Mouse (Mus musculus) spleen, adult 2 months (tissue): Measurements from ENCODE around the gene Thsd4. TPM values are rescaled to one million over a fixed set of nuclear protein-coding genes. Genes with fewer than 3 reads are reported as not detected.

Experiments
- DNase-seq, 2 experiments: peaks; one replicate each; pipeline versions ENCODE4 v3.0.0 to v3.0.0-alpha.2; 2012 to 2021; ENCODE audit warnings: low spot score in 2 of 2, low read depth in 1 of 2
- H3K27ac ChIP-seq: fragments of 200-500 bp; 2 replicates; pipeline ENCODE4 v1.5.1; 2012; ENCODE audit warnings: low read length, inconsistent platforms; ENCODE audit not compliant: insufficient read depth
- H3K27me3 ChIP-seq: fragments of 200-500 bp; 2 replicates; pipeline ENCODE4 v1.6.1; 2012; ENCODE audit warnings: mild to moderate bottlenecking, moderate library complexity, low read length, inconsistent platforms; ENCODE audit not compliant: control insufficient read depth, insufficient read depth
- H3K36me3 ChIP-seq: fragments of 200-500 bp; 2 replicates; pipeline ENCODE4 v1.6.1; 2012; ENCODE audit warnings: mild to moderate bottlenecking, low read length, inconsistent platforms; ENCODE audit not compliant: control insufficient read depth, insufficient read depth
- H3K4me1 ChIP-seq: fragments of 200-500 bp; 2 replicates; pipeline ENCODE4 v1.6.1; 2011; ENCODE audit warnings: inconsistent platforms; ENCODE audit not compliant: control insufficient read depth, insufficient read depth, insufficient read length
- H3K4me3 ChIP-seq: fragments of 200-500 bp; 2 replicates; pipeline ENCODE4 v1.5.1; 2011; ENCODE audit warnings: mild to moderate bottlenecking, inconsistent platforms; ENCODE audit not compliant: insufficient read depth, insufficient read length; ENCODE audit errors: extremely low read depth
- CTCF ChIP-seq: fragments of 200-500 bp; IDR thresholded peaks from 2 replicates; pipeline ENCODE4 v1.5.1; 2011; ENCODE audit warnings: mild to moderate bottlenecking, inconsistent platforms; ENCODE audit not compliant: insufficient read depth, insufficient read length, insufficient replicate concordance; ENCODE audit errors: extremely low read depth
- POLR2A ChIP-seq: fragments of 200-500 bp; IDR thresholded peaks from 2 replicates; pipeline ENCODE4 v1.6.1; 2011; ENCODE audit warnings: low read depth, low read length, inconsistent platforms
- WGBS: fragments of 180-500 bp; shearing (Covaris S2); methylation state at CpG from one replicate; pipeline ENCODE4 v1.1.7; 2018; 5-methylcytosine and 5-hydroxymethylcytosine counted together
- polyA plus RNA-seq: library from polyadenylated mRNA; depleted of rRNA; stranded (reverse); fragments of >200 nt; gene quantifications from 2 replicates; pipeline ENCODE4 v1.2.3, GENCODE M21; 2012

The Thsd4 gene
- polyA plus RNA-seq, 1 experiment, result 0.95 TPM

GRCm38 (mm10) chr9:60226155-60226554 lies 295.7 kb downstream of the Thsd4 start:
- H3K4me1 ChIP-seq, result no peaks in the 10 kb centered on the region
- no peaks in the 10 kb centered on the region for H3K27me3 ChIP-seq
- TF ChIP-seq POLR2A, result no peak
- no peak for TF ChIP-seq CTCF
- no peak overlapping the region for H3K4me3 ChIP-seq
- H3K27ac ChIP-seq, result no peak overlapping the region
- DNase-seq, result no peak
- WGBS, result 91% methylated on average over 14 of the region's 14 CpGs
- H3K36me3 ChIP-seq, result no peaks in the 10 kb centered on the region

GRCm38 (mm10) chr9:60225453-60225852 lies 296.4 kb downstream of the Thsd4 start:
- Histone ChIP-seq H3K4me1 (no peaks in the 10 kb centered on the region), H3K27ac (no peak overlapping the region), H3K36me3 (no peaks in the 10 kb centered on the region), H3K4me3 (no peak overlapping the region), H3K27me3 (no peaks in the 10 kb centered on the region)
- TF ChIP-seq POLR2A, result no peak
- TF ChIP-seq CTCF, result no peak
- 78% methylated on average over 7 of the region's 7 CpGs for WGBS
- no peak for DNase-seq

- no peak overlapping the region for H3K27ac ChIP-seq
- WGBS, result 73% methylated on average over 6 of the region's 6 CpGs
- H3K4me1 ChIP-seq, result peaks cover 4% of the 10 kb centered on the region; the same call in 1 of the 2 replicates
- no peaks in the 10 kb centered on the region for H3K27me3 ChIP-seq
- H3K4me3 ChIP-seq, result no peak overlapping the region
- TF ChIP-seq CTCF (no peak), POLR2A (no peak)
- H3K36me3 ChIP-seq, result no peaks in the 10 kb centered on the region
- no peak for DNase-seq
Observed at GRCm38 (mm10) chr9:60224039-60224695, 297.7 kb downstream of the Thsd4 start.

GRCm38 (mm10) chr9:60220431-60220830 lies 301.4 kb downstream of the Thsd4 start:
- Histone ChIP-seq H3K27me3 (no peaks in the 10 kb centered on the region), H3K36me3 (no peaks in the 10 kb centered on the region), H3K27ac (no peak overlapping the region), H3K4me3 (no peak overlapping the region), H3K4me1 (peaks cover 8% of the 10 kb centered on the region; the same call in 1 of the 2 replicates)
- no peak for TF ChIP-seq CTCF
- no peak for TF ChIP-seq POLR2A
- no peak for DNase-seq
- 89% methylated on average over 2 of the region's 2 CpGs for WGBS

GRCm38 (mm10) chr9:60218396-60218795 lies 303.4 kb downstream of the Thsd4 start:
- DNase-seq, result peak; percentile 30 to 31
- no peaks in the 10 kb centered on the region for H3K27me3 ChIP-seq
- TF ChIP-seq POLR2A (no peak), CTCF (no peak)
- H3K4me3 ChIP-seq, result no peak overlapping the region
- no peak overlapping the region; the same call in 1 of the 2 replicates for H3K27ac ChIP-seq
- 6% methylated on average over 6 of the region's 6 CpGs for WGBS
- no peaks in the 10 kb centered on the region for H3K36me3 ChIP-seq
- peaks cover 8% of the 10 kb centered on the region; the same call in 1 of the 2 replicates for H3K4me1 ChIP-seq

GRCm38 (mm10) chr9:60216029-60216428 lies 305.8 kb downstream of the Thsd4 start:
- Histone ChIP-seq H3K4me1 (peaks cover 8% of the 10 kb centered on the region; the same call in 1 of the 2 replicates), H3K27me3 (no peaks in the 10 kb centered on the region), H3K27ac (no peak overlapping the region), H3K4me3 (no peak overlapping the region), H3K36me3 (no peaks in the 10 kb centered on the region)
- TF ChIP-seq POLR2A (no peak), CTCF (no peak)
- 93% methylated on average over 6 of the region's 6 CpGs for WGBS
- DNase-seq, result no peak

- H3K27ac ChIP-seq, result no peak overlapping the region
- peaks cover 1% of the 10 kb centered on the region; the same call in 1 of the 2 replicates for H3K4me1 ChIP-seq
- WGBS, result 15% methylated on average over 1 of the region's 1 CpGs
- no peak for DNase-seq
- no peaks in the 10 kb centered on the region for H3K36me3 ChIP-seq
- no peak overlapping the region for H3K4me3 ChIP-seq
- no peak for TF ChIP-seq CTCF
- H3K27me3 ChIP-seq, result no peaks in the 10 kb centered on the region
Observed at GRCm38 (mm10) chr9:60213111-60213510, 308.7 kb downstream of the Thsd4 start.
